Mouse (Mus musculus) stomach, postnatal 0 days (tissue): ENCODE measurements around the gene Dennd4b.

Source experiments
- CTCF ChIP-seq: IDR thresholded peaks from 2 replicates; pipeline ENCODE4 v1.5.1; 2016; ENCODE audit warnings: antibody characterized with exemption, low read depth, mild to moderate bottlenecking, moderate library complexity
- EP300 ChIP-seq: optimal IDR thresholded peaks from 2 replicates; pipeline ENCODE3; 2016; ENCODE audit warnings: antibody characterized with exemption

DNA sequence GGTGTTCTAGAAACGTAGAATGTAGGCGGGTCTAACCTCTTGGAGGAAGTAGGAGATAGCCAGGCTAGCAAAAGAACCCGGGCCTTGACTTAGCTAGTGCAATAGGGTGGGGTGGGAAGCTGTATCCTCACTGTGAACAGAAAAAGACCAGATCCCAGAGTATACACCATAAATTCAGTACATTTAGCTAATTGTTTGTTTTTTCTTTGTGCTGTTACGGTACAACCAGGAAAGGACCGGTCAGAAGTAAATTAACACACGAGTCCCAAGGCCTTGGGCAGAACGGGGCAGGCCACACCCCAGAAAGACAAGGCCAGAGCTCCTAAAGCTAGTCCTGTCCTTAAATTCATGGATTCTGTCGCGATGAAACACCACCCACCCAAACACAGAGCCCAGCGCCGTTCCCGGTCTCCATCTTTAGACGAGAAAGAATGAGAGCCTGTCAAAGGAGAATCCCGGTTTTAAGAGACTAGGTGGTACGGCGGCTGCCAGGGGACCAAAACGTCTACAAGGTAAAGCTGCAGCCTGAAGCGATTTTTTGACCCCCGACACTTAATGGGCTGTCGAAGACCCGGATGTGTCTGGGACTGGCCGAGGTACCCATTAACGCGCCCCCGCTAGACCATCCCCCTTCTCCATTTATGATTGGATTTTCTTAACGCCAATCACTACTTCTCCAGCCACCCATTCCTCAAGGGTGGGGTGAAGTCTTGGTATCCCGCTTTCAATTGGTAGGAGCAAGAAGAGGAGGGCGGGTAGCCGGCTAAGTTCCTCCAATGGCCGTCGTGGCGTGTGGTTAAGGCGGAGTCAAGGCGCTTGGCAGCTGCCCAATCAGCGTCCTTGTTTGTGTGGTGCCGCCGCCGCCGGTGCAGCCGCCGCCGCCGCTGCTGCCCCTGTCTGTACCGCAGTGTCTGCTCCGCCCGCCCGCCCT, 27.6 kb downstream of the Dennd4b start, which contains the start of gene Gatad2b:
- peak; percentile 94 for TF ChIP-seq EP300
- 0 out of 2 replicates have a peak, but pooled peaks have one; percentile 1 for TF ChIP-seq CTCF
